Mouse (Mus musculus) Patski (cell line): ENCODE data around the gene Gpr179. TPM values are rescaled to one million over a fixed set of nuclear protein-coding genes. Genes with fewer than 3 reads are reported as not detected.

Experiments
- ATAC-seq: fragments of 100-300 bp; one replicate; pipeline ENCODE4 v1.8.0; 2021
- CTCF ChIA-PET: fragments of 350-600 bp; sonication (Branson Sonifier 250); formaldehyde crosslinking; loops from one replicate; lab custom pipeline; 2022; ENCODE audit warnings: inconsistent platforms; lab: Charles Lee
- POLR2A ChIA-PET: fragments of 350-600 bp; sonication (Branson Sonifier 250); formaldehyde crosslinking; loops from one replicate; lab custom pipeline; 2022; ENCODE audit warnings: antibody characterized with exemption, inconsistent platforms; lab: Charles Lee
- DNase-seq: peaks from one replicate; pipeline ENCODE4 v3.0.0-alpha.2; 2011; ENCODE audit warnings: low read depth, low spot score
- H3K27me3 ChIP-seq: fragments of 371-371 bp; one replicate; pipeline ENCODE4 v1.5.1; 2021
- CTCF ChIP-seq: fragments of 100-300 bp; IDR thresholded peaks from one replicate; pipeline ENCODE4 v1.5.1; 2021
- in situ Hi-C: fragments of 300-500 bp; cut with MboI; formaldehyde crosslinking; loops from 3 replicates; pipeline ENCODE4 v1.11.1; 2018; ENCODE audit warnings: low pct_unique_long_range_greater_than_20kb, mixed read lengths
- polyA plus RNA-seq: library from polyadenylated mRNA; unstranded; gene quantifications from one replicate; pipeline ENCODE4 v1.2.3, GENCODE M21; 2021

The Gpr179 gene
- polyA plus RNA-seq, 1 experiment from 2014 or later: 0.09 TPM

DNA sequence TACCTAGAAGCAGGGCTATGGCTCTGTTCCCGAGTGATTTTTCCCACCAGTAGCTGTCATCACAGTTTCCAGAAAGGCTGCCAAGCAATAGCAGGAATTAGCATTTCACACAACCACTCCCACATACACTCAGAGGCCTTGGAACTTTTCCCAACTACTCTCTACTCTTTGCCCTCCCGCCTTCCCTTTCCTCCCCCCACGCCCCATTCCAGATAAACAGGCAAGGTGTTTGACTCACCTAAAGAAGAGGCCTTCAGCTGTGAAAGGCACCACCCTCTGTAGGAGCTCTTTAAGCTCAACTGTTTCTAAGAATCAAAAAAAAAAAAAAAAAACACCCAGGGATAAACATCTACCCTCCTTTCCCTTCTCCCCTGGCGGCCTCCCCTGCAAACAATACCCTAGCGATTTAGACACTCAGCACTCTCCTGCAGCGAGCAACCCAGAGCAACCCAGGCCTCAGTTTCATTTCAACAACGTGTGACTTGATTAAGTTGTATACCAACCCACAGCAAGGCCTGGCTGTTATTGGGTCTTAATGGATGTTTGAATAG lies 49.6 kb downstream of the Gpr179 start:
- in situ Hi-C loops: loop anchor here (25.0 kb wide), 1 partner anchor 90 kb away; no protein-coding TSS in a partner anchor
- no peak for TF ChIP-seq CTCF
- DNase-seq: no peak
- ATAC-seq: no peak
- CTCF ChIA-PET: interaction anchor here (1.0 kb wide), 2 partner anchors 13 to 18 kb away, joined by 3 to 4 read pairs; no protein-coding TSS in a partner anchor
- POLR2A ChIA-PET: interaction anchor here (1.2 kb wide), 1 partner anchor 23 kb away, joined by 3 read pairs; no protein-coding TSS in a partner anchor
- H3K27me3 ChIP-seq: no peaks in the 10 kb centered on the region

- CTCF ChIA-PET: interaction anchor here (1.0 kb wide), 1 partner anchor 12 kb away, joined by 3 read pairs; no protein-coding TSS in a partner anchor
- no peak for TF ChIP-seq CTCF
- DNase-seq (no peak), ATAC-seq (no peak)
- in situ Hi-C loops: loop anchor here (25.0 kb wide), 1 partner anchor 89 kb away; no protein-coding TSS in a partner anchor
- H3K27me3 ChIP-seq: no peaks in the 10 kb centered on the region
- POLR2A ChIA-PET: no interaction called here
Observed at GRCm38 (mm10) chr11:97301406-97301805, 50.5 kb downstream of the Gpr179 start.

- ChIA-PET POLR2A (interaction anchor here (0.6 kb wide), 1 partner anchor 16 kb away, joined by 5 read pairs; no protein-coding TSS in a partner anchor), CTCF (interaction anchor here (0.7 to 2.2 kb wide), 2 partner anchors 10 to 16 kb away, joined by 3 to 5 read pairs; no protein-coding TSS in a partner anchor)
- TF ChIP-seq CTCF: no peak
- in situ Hi-C loops: loop anchor here (25.0 kb wide), 1 partner anchor 88 kb away; no protein-coding TSS in a partner anchor
- no peaks in the 10 kb centered on the region for H3K27me3 ChIP-seq
- no peak for ATAC-seq
- DNase-seq: no peak
Observed at GRCm38 (mm10) chr11:97299939-97300338, 51.9 kb downstream of the Gpr179 start.

DNA sequence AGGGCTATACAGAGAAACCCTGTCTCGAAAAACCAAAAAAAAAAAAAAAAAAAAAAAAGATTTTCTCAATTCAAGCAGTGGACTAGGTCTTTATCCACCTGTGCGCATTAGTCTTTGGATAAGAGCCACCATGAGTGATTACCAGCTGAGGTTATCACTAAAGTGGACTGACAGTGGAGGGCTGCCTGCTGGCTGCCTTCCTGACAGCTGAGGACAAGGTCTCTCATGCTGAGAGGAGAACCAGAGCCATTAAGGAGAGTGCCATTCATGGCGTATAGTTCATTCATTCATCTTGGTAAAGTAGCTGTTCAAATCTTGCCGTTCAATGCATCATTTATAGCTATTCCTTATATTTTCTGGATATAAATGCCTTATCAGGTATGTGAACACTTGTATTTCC lies 55.3 kb downstream of the Gpr179 start:
- in situ Hi-C loops: no loop called here
- CTCF ChIA-PET: interaction anchor here (1.1 to 1.5 kb wide), 3 partner anchors 9 to 18 kb away, joined by 3 read pairs; no protein-coding TSS in a partner anchor
- H3K27me3 ChIP-seq: no peaks in the 10 kb centered on the region
- DNase-seq (no peak), ATAC-seq (no peak)
- POLR2A ChIA-PET: no interaction called here
- no peak for TF ChIP-seq CTCF

DNA sequence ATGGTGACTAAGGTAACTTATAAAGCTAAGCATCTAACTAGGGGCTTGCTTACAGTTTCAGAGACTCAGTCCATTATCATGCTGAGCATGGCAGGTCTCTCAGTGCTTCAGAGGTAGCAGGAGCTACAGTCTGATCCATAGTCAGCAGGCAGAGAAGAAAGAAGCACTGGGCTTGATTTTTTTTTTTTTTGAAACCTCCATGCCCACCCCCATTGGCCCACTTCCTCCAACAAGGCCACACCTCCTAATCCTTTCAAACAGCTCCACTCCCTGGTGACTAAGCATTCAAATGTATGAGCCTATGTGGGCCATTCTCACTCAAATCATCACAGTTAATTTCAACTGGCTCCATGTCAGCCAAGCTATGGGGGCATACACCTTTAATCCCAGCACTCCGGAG lies 59.1 kb downstream of the Gpr179 start:
- no peak for TF ChIP-seq CTCF
- ATAC-seq (no peak), DNase-seq (no peak)
- CTCF ChIA-PET: no interaction called here
- POLR2A ChIA-PET: interaction anchor here (0.5 kb wide), 1 partner anchor 317 kb away, joined by 3 read pairs; no protein-coding TSS in a partner anchor
- in situ Hi-C loops: no loop called here
- H3K27me3 ChIP-seq: no peaks in the 10 kb centered on the region

DNA sequence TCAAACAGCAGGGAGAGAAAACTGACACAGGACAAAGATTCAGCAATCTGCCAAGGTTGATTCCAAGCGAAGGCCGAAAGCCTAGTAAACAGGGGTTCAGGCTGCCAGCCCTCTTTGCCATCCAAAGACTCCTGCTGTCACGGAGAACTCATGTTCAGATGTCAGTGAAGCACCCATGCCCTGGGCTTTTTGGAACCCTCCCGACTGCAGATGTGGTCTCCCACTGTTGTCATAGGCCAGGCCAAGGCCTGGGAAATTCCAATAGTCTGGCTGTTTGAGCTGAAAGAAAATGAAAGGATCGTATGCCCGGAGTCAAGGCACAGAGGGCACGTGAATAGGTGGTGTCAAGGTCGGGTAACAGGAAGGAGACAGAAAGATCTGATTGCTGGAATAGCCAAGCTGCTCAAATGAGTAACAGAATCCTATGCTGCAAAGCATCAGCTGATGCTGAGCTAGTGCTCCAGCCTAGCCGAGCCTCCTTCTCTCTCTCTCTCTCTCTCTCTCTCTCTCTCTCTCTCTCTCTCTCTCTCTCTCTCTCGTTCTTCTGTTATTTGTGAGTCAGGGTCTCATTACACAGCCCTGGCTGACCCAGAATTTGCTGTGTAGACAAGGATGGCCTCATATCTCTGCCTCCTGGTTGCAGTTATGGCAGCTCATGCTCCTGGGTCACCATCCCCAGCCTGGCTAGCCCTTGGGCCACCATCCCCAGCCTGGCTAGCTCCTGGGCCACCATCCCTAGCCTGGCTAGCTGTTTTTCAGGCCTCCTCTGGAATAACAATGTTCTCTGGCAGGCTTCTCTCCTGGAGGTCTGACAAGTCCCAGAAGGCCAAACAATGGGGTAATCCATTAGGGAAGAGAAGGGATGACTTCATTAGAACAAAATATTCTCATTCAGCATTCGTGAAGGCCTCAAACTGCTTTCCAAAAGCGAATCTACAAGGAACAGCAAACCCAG lies 62.3 kb downstream of the Gpr179 start:
- CTCF ChIA-PET: interaction anchor here (1.1 kb wide), 1 partner anchor 12 kb away, joined by 3 read pairs; no protein-coding TSS in a partner anchor
- ATAC-seq (no peak), DNase-seq (no peak)
- in situ Hi-C loops: no loop called here
- POLR2A ChIA-PET: no interaction called here
- H3K27me3 ChIP-seq: no peaks in the 10 kb centered on the region
- TF ChIP-seq CTCF: no peak

GRCm38 (mm10) chr11:97287643-97288042 lies 64.2 kb downstream of the Gpr179 start:
- TF ChIP-seq CTCF: no peak
- no peak for ATAC-seq
- in situ Hi-C loops: no loop called here
- ChIA-PET POLR2A (no interaction called here), CTCF (interaction anchor here (0.6 to 2.0 kb wide), 2 partner anchors 8 to 16 kb away, joined by 3 to 4 read pairs; no protein-coding TSS in a partner anchor)
- no peak for DNase-seq
- no peaks in the 10 kb centered on the region for H3K27me3 ChIP-seq

GRCm38 (mm10) chr11:97286973-97287372 lies 64.9 kb downstream of the Gpr179 start:
- TF ChIP-seq CTCF: no peak
- in situ Hi-C loops: no loop called here
- ChIA-PET POLR2A (interaction anchor here (1.1 kb wide), 1 partner anchor 8 kb away, joined by 3 read pairs; no protein-coding TSS in a partner anchor), CTCF (interaction anchor here (0.6 to 2.0 kb wide), 2 partner anchors 8 to 17 kb away, joined by 3 to 4 read pairs; no protein-coding TSS in a partner anchor)
- ATAC-seq: no peak
- H3K27me3 ChIP-seq: no peaks in the 10 kb centered on the region
- DNase-seq: no peak

DNA sequence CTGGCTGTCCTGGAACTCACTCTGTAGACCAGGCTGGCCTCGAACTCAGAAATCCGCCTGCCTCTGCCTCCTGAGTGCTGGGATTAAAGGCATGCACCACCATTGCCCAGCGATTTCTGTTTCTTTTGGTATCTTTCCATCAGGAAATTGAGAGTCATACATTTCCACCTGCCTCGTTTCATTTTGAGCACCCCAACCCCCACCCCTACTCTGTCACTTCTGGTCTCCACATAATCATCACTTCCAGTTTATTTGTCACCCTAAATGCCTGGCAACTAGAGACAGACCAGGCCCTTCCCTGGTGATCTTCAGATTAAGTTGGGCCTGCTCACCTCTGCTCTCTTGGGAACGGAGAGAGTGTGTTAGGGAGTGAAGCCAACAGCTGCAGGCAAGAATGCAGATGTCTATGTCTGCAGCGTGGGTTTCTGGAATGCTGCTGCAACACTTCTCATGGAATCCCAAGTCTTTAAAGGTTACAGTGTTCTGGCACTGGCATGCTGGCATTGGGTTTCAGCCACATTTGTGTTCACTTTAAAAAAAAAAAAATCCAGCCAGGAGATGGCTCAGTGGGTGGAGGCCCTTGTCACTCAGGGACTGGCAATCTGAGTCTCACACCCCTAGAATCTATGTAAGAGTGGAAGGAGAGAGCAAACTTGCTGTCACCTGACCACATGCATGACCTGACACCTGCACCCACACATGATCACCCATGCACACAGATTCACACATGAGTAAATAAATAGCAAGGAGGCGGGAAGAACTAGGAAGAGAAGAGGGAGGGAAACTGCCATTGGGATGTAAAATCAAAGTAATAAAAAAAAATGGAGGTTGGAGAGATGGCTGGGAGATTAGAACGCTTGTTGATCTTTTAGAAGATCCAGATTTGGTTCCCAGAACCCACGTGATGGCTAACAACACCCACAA lies 65.8 kb downstream of the Gpr179 start:
- TF ChIP-seq CTCF: no peak
- CTCF ChIA-PET: interaction anchor here (2.0 kb wide), 1 partner anchor 18 kb away, joined by 4 read pairs; no protein-coding TSS in a partner anchor
- DNase-seq (no peak), ATAC-seq (peak; percentile 31)
- POLR2A ChIA-PET: interaction anchor here (0.6 to 1.1 kb wide), 2 partner anchors 9 to 63 kb away, joined by 3 read pairs; no protein-coding TSS in a partner anchor
- no peaks in the 10 kb centered on the region for H3K27me3 ChIP-seq
- in situ Hi-C loops: no loop called here
